Mouse (Mus musculus): ENCODE measurements around the gene Sh3rf3.

- TF ChIP-seq CTCF (IDR thresholded peaks at IDR 0.05; ENCODE audit: low read depth) (no peak), EP300 (IDR thresholded peaks at IDR 0.05; ENCODE audit: low read depth) (no peak)
These were observed 314.5 kb downstream of the Sh3rf3 start for GRCm38 (mm10) chr10:59127637-59128036.
